In genomic region chr11:116011529-116012261, GRCm38 (mm10) we compare ENCODE assay signal across 8 mouse cellular contexts. TPM values are rescaled to one million over a fixed set of nuclear protein-coding genes. Genes with fewer than 3 reads are reported as not detected.
DNase-seq lines count a peak whose midpoint lies in the region; ATAC-seq lines count a peak whose summit lies in the region.

No protein-coding gene starts in this region.

- DNase-seq in kidney, adult 9 months: no peak
- peak; percentile 70 for DNase-seq in embryo, embryonic 10 days (ENCODE audit: low spot score)
- no peak for DNase-seq in neural tube, embryonic 11.5 days (ENCODE audit: low spot score)
- no peak for DNase-seq in gastrocnemius, adult 18-20 months (ENCODE audit: low spot score)
- no peak for DNase-seq in cerebellum, adult 18-20 months
- no peak for DNase-seq in adrenal gland, adult (ENCODE audit: inconsistent age in 2 of 2, low spot score in 1 of 2)

- peak overlapping the region; percentile 94 for H3K27ac ChIP-seq in kidney, embryonic 16.5 days (ENCODE audit: low read length)
- peak overlapping the region; percentile 92 for H3K27ac ChIP-seq in intestine, embryonic 15.5 days
- H3K27ac ChIP-seq in neural tube, embryonic 11.5 days (ENCODE audit: low read depth, low read length): no peak overlapping the region

- no peaks in the 10 kb centered on the region for H3K27me3 ChIP-seq in kidney, embryonic 16.5 days (ENCODE audit: insufficient read depth, low read length)
- no peaks in the 10 kb centered on the region for H3K27me3 ChIP-seq in intestine, embryonic 15.5 days (replicated peaks)
- H3K27me3 ChIP-seq in neural tube, embryonic 11.5 days (ENCODE audit: control insufficient read depth, insufficient read depth, low read length): no peaks in the 10 kb centered on the region

- peak overlapping the region; percentile 89 for H3K9ac ChIP-seq in kidney, embryonic 16.5 days (replicated peaks; ENCODE audit: low read length)
- H3K9ac ChIP-seq in intestine, embryonic 15.5 days: peak overlapping the region; percentile 75
- H3K9ac ChIP-seq in neural tube, embryonic 11.5 days (ENCODE audit: low read length): peak overlapping the region; percentile 80

- peak; percentile 6; the same call in 1 of the 2 replicates for ATAC-seq in kidney, embryonic 16.5 days (ENCODE audit: low FRiP score, low TSS enrichment)
- peak; percentile 21 for ATAC-seq in intestine, embryonic 15.5 days
- no peak; the same call in 1 of the 2 replicates for ATAC-seq in neural tube, embryonic 11.5 days (ENCODE audit: insufficient read depth, low FRiP score, low TSS enrichment)

- H3K4me3 ChIP-seq in kidney, embryonic 16.5 days (ENCODE audit: low read length): peak overlapping the region; percentile 75
- H3K4me3 ChIP-seq in intestine, embryonic 15.5 days (replicated peaks): peak overlapping the region; percentile 60
- peak overlapping the region; percentile 64 for H3K4me3 ChIP-seq in neural tube, embryonic 11.5 days (ENCODE audit: low read depth, low read length)

- peaks cover 29% of the 10 kb centered on the region for H3K36me3 ChIP-seq in kidney, embryonic 16.5 days (ENCODE audit: insufficient read depth, low read length)
- H3K36me3 ChIP-seq in intestine, embryonic 15.5 days: peaks cover 19% of the 10 kb centered on the region
- peaks cover 2% of the 10 kb centered on the region; the same call in 1 of the 2 replicates for H3K36me3 ChIP-seq in neural tube, embryonic 11.5 days (ENCODE audit: control insufficient read depth, insufficient read depth, low read length)

- H3K4me2 ChIP-seq in kidney, embryonic 16.5 days (replicated peaks; ENCODE audit: low read depth, low read length): peak overlapping the region; percentile 65
- peak overlapping the region; percentile 72 for H3K4me2 ChIP-seq in intestine, embryonic 15.5 days (replicated peaks)
- peak overlapping the region; percentile 87 for H3K4me2 ChIP-seq in neural tube, embryonic 11.5 days (ENCODE audit: low read depth)

- WGBS in kidney, embryonic 16.5 days: 24% methylated on average over 14 of the region's 14 CpGs
- 21% methylated on average over 14 of the region's 14 CpGs for WGBS in intestine, embryonic 15.5 days
- WGBS in neural tube, embryonic 11.5 days: 30% methylated on average over 14 of the region's 14 CpGs

- H3K4me1 ChIP-seq in kidney, embryonic 16.5 days (ENCODE audit: insufficient read depth, low read length): peaks cover 15% of the 10 kb centered on the region
- H3K4me1 ChIP-seq in intestine, embryonic 15.5 days (replicated peaks): peaks cover 10% of the 10 kb centered on the region; the same call in 1 of the 2 replicates
- H3K4me1 ChIP-seq in neural tube, embryonic 11.5 days (ENCODE audit: control insufficient read depth, insufficient read depth, low read length): peaks cover 9% of the 10 kb centered on the region

- no peaks in the 10 kb centered on the region for H3K9me3 ChIP-seq in kidney, embryonic 16.5 days (ENCODE audit: low read length)
- no peaks in the 10 kb centered on the region for H3K9me3 ChIP-seq in intestine, embryonic 15.5 days
- no peaks in the 10 kb centered on the region for H3K9me3 ChIP-seq in neural tube, embryonic 11.5 days (ENCODE audit: control insufficient read depth, low read length)

RNA-seq across cellular contexts. Expression of gene Galk1, which starts 0.8 kb away (rescaled TPM):
- 222 and 240 TPM in 2 replicates for polyA plus RNA-seq in kidney, embryonic 16.5 days (2015; fragmentation: Nextera tagmentation; extraction: Ambion mirVana)
- 274 and 302 TPM in 2 replicates for polyA plus RNA-seq in intestine, embryonic 15.5 days (2015; fragmentation: Nextera tagmentation; extraction: Ambion mirVana)
- polyA plus RNA-seq in neural tube, embryonic 11.5 days (2014; fragmentation: Nextera tagmentation; extraction: Ambion mirVana): 122 and 124 TPM in 2 replicates
- total RNA-seq in gastrocnemius, adult 18-20 months (2021): 1 to 10 TPM; 2.6 to 3.2 TPM

RNA-seq across cellular contexts. Expression of gene H3f3b, which starts 16.1 kb away (rescaled TPM):
- 1,676 and 1,744 TPM in 2 replicates for polyA plus RNA-seq in kidney, embryonic 16.5 days (2015; fragmentation: Nextera tagmentation; extraction: Ambion mirVana)
- polyA plus RNA-seq in intestine, embryonic 15.5 days (2015; fragmentation: Nextera tagmentation; extraction: Ambion mirVana): 1,398 and 1,618 TPM in 2 replicates
- polyA plus RNA-seq in neural tube, embryonic 11.5 days (2014; fragmentation: Nextera tagmentation; extraction: Ambion mirVana): 1,827 and 1,865 TPM in 2 replicates
- 10 to 100 TPM; 49.1 to 71.3 TPM for total RNA-seq in gastrocnemius, adult 18-20 months (2021)

RNA-seq across cellular contexts. Expression of gene Unk, which starts 18.4 kb away (rescaled TPM):
- polyA plus RNA-seq in kidney, embryonic 16.5 days (2015; fragmentation: Nextera tagmentation; extraction: Ambion mirVana): 41.2 and 46.6 TPM in 2 replicates
- 25.7 and 27.4 TPM in 2 replicates for polyA plus RNA-seq in intestine, embryonic 15.5 days (2015; fragmentation: Nextera tagmentation; extraction: Ambion mirVana)
- 30.3 and 34.4 TPM in 2 replicates for polyA plus RNA-seq in neural tube, embryonic 11.5 days (2014; fragmentation: Nextera tagmentation; extraction: Ambion mirVana)
- total RNA-seq in gastrocnemius, adult 18-20 months (2021): 1 to 10 TPM; 5.1 to 7.5 TPM

RNA-seq across cellular contexts. Expression of gene Itgb4, which starts 37.2 kb away (rescaled TPM):
- 2.5 and 3.4 TPM in 2 replicates for polyA plus RNA-seq in kidney, embryonic 16.5 days (2015; fragmentation: Nextera tagmentation; extraction: Ambion mirVana)
- 7.9 and 10.0 TPM in 2 replicates for polyA plus RNA-seq in intestine, embryonic 15.5 days (2015; fragmentation: Nextera tagmentation; extraction: Ambion mirVana)
- polyA plus RNA-seq in neural tube, embryonic 11.5 days (2014; fragmentation: Nextera tagmentation; extraction: Ambion mirVana): 0.58 and 0.72 TPM in 2 replicates
- 1 to 10 TPM; 3.5 to 5.3 TPM for total RNA-seq in gastrocnemius, adult 18-20 months (2021)
